Mouse (Mus musculus) small intestine, adult 2 months (tissue): ENCODE data around the gene Vstm2l. TPM values are rescaled to one million over a fixed set of nuclear protein-coding genes. Genes with fewer than 3 reads are reported as not detected.

Experiments
- H3K27ac ChIP-seq: fragments of 200-500 bp; 2 replicates; pipeline ENCODE4 v1.5.1; 2012; ENCODE audit warnings: low read depth, low read length, control low read depth, inconsistent platforms; ENCODE audit not compliant: insufficient read depth
- H3K27me3 ChIP-seq: fragments of 200-500 bp; 2 replicates; pipeline ENCODE4 v1.6.1; 2012; ENCODE audit warnings: mild to moderate bottlenecking, moderate library complexity, low read length, inconsistent platforms; ENCODE audit not compliant: control insufficient read depth, insufficient read depth
- H3K36me3 ChIP-seq: fragments of 200-500 bp; 2 replicates; pipeline ENCODE4 v1.6.1; 2012; ENCODE audit warnings: mild to moderate bottlenecking, low read length, control low read depth, inconsistent platforms; ENCODE audit not compliant: control insufficient read depth, insufficient read depth
- H3K4me1 ChIP-seq: fragments of 200-500 bp; 2 replicates; pipeline ENCODE4 v1.6.1; 2012; ENCODE audit warnings: low read length, inconsistent platforms, mixed read lengths; ENCODE audit not compliant: control insufficient read depth, insufficient read depth, insufficient read length
- H3K4me3 ChIP-seq: fragments of 200-500 bp; 2 replicates; pipeline ENCODE4 v1.5.1; 2012; ENCODE audit warnings: low read depth, mild to moderate bottlenecking, control low read depth, inconsistent platforms, low read length, moderate library complexity
- CTCF ChIP-seq: fragments of 200-500 bp; IDR thresholded peaks from 2 replicates; pipeline ENCODE4 v1.5.1; 2012; ENCODE audit warnings: low read depth, mild to moderate bottlenecking, control low read depth, inconsistent platforms, low read length, moderate library complexity, mixed read lengths; ENCODE audit not compliant: insufficient replicate concordance, insufficient read length; ENCODE audit errors: extremely low read depth
- POLR2A ChIP-seq: fragments of 200-500 bp; IDR thresholded peaks from 2 replicates; pipeline ENCODE4 v1.6.1; 2012; ENCODE audit warnings: low read depth, mild to moderate bottlenecking, control low read depth, inconsistent platforms, low read length, moderate library complexity
- WGBS: fragments of 180-500 bp; shearing (Covaris S2); methylation state at CpG from one replicate; pipeline ENCODE4 v1.1.7; 2018; 5-methylcytosine and 5-hydroxymethylcytosine counted together
- polyA plus RNA-seq: library from polyadenylated mRNA; depleted of rRNA; stranded (reverse); fragments of >200 nt; gene quantifications from 2 replicates; pipeline ENCODE4 v1.2.3, GENCODE M21; 2012

Vstm2l gene
- polyA plus RNA-seq, 1 experiment = 4.6 TPM

DNA sequence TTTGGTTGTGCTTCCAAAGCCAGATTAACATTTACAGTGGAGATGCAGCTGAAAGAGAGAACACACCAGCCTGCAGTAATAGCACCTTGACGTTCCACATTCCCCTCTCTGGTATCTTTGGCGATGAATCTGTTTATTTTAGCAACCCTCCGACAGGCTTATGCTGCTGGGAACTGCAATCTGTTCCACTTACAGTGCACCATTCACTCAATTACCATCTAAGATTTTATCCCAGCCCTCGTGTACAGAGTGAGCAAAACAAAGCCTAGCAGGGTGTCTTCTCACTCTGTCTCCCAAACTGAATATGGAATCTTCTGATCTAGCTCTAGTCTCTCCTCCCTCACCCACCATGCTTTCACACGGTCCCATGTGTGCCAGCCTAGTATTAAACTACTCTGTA lies 36.5 kb upstream of the Vstm2l start:
- TF ChIP-seq CTCF = no peak
- no peak for TF ChIP-seq POLR2A
- 65% methylated on average over 5 of the region's 5 CpGs for WGBS
- Histone ChIP-seq H3K27ac (no peak overlapping the region), H3K27me3 (no peaks in the 10 kb centered on the region), H3K4me1 (no peaks in the 10 kb centered on the region), H3K36me3 (no peaks in the 10 kb centered on the region), H3K4me3 (no peak overlapping the region)

DNA sequence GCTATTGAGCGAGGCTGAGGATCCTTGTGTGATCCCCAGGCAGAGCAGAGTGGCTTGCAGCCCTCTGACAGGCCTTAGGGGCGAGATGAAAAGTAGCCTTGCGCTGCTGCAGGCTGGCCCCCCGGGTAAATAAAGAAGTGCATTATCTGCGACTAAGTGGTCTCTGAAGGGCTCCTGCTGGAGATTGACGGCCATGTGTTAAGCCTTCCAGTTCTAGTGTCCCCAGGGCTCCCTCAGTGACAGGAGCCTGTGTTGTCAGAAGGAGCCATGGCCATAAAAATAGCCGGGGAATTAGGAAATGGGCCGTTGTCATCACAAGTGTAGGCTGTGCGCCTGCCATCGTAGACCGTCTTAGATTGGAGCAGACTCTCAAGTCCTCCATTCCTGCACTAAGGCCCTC lies 32.5 kb upstream of the Vstm2l start:
- Histone ChIP-seq H3K4me3 (no peak overlapping the region), H3K4me1 (no peaks in the 10 kb centered on the region), H3K36me3 (peaks cover 15% of the 10 kb centered on the region; the same call in 1 of the 2 replicates), H3K27ac (no peak overlapping the region), H3K27me3 (no peaks in the 10 kb centered on the region)
- 61% methylated on average over 11 of the region's 11 CpGs for WGBS
- TF ChIP-seq CTCF (no peak), POLR2A (no peak)

DNA sequence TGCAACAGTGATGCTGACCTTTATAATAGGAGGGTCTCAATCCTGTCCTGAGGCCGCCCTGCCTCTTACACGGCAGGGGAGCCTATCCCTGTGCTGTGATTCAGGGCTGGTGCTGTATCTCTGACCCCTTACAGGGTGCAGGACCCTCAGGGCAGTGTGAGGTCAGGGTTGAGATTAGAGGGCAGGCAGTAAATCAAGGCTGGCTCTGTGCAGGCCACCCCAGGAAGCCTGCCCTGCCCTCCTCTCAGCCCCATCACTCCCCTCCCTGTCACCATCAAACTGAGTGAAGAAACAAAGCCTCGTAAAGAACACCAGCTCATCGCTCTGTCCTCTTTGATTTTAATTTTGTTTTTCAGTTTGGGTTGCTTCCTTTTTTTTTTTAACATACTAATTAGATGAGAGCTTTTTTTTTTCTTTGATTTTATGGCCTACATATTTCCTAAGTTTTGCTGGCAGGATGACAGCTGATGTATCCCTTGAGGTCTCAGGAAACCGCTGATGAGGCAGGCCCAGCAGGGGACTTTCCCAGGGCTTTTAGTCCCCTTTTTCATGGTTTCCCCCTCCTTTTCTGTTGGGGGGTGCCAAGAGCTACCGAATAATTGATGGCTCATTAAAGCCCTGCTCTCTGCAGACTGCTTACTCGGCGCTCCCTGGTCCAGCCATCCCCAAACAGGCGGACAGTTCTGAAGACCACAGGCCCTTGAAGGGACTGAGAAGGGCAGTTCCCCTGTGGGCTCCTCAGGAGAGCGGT lies 27.0 kb upstream of the Vstm2l start:
- H3K27me3 ChIP-seq = no peaks in the 10 kb centered on the region
- WGBS = 69% methylated on average over 10 of the region's 10 CpGs
- H3K36me3 ChIP-seq = peaks cover 17% of the 10 kb centered on the region; the same call in 1 of the 2 replicates
- H3K4me3 ChIP-seq = no peak overlapping the region
- no peak overlapping the region for H3K27ac ChIP-seq
- no peaks in the 10 kb centered on the region for H3K4me1 ChIP-seq
- TF ChIP-seq CTCF (no peak), POLR2A (no peak)

DNA sequence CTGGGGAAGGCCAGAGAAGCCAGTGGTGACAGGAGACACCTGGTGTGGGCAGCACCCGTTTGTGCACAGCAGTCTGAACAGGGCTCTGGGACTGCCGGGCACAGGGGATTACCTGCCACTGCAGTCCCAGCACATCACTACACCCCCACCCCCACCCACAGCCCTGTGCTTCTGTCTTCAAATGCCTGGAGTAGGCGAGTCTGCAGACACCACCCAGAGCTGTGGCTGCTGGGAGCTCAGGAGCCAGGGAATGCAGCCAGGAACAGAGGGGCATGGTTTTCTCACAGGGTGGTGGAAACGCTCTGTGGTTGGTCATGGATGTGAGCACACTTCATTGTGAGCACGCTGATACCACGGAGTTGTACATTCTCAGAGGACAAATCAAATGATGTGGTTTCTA lies 23.3 kb upstream of the Vstm2l start:
- WGBS = 76% methylated on average over 6 of the region's 6 CpGs
- H3K27me3 ChIP-seq = no peaks in the 10 kb centered on the region
- TF ChIP-seq CTCF (no peak), POLR2A (no peak)
- H3K4me3 ChIP-seq = no peak overlapping the region
- no peaks in the 10 kb centered on the region for H3K4me1 ChIP-seq
- H3K36me3 ChIP-seq = peaks cover 4% of the 10 kb centered on the region; the same call in 1 of the 2 replicates
- H3K27ac ChIP-seq = no peak overlapping the region

GRCm38 (mm10) chr2:157897131-157897530 lies 17.3 kb upstream of the Vstm2l start:
- no peak overlapping the region for H3K4me3 ChIP-seq
- no peaks in the 10 kb centered on the region for H3K27me3 ChIP-seq
- no peak for TF ChIP-seq POLR2A
- no peak for TF ChIP-seq CTCF
- 73% methylated on average over 4 of the region's 4 CpGs for WGBS
- H3K4me1 ChIP-seq = no peaks in the 10 kb centered on the region
- H3K27ac ChIP-seq = no peak overlapping the region
- H3K36me3 ChIP-seq = no peaks in the 10 kb centered on the region

- H3K36me3 ChIP-seq = no peaks in the 10 kb centered on the region
- H3K27ac ChIP-seq = no peak overlapping the region
- no peak for TF ChIP-seq POLR2A
- TF ChIP-seq CTCF = no peak
- WGBS = 2% methylated on average over 16 of the region's 16 CpGs
- H3K4me1 ChIP-seq = peaks cover 5% of the 10 kb centered on the region; the same call in 1 of the 2 replicates
- peaks cover 13% of the 10 kb centered on the region for H3K27me3 ChIP-seq
- no peak overlapping the region for H3K4me3 ChIP-seq
These were observed 1.2 kb upstream of the Vstm2l start for GRCm38 (mm10) chr2:157913204-157913636.

DNA sequence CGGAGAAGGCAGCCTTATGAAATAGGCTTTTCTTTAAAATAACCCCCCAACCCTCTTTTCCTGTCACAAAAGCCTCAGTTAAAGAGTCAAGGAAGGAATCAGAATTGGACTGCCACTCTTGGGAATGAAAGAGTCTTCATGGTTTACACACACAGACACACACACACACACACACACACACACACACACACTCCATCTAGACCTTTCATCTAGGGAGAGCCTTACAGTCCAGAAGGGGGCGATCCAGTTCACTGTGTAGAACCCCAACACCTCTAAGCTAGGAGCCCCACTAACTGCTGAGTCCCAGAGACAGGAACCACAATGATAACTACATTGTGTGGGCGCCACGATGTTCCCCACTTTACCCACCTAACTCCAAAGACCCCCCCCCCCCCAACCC lies 748 bp upstream of the Vstm2l start:
- H3K4me1 ChIP-seq = peaks cover under 1% of the 10 kb centered on the region; the same call in 1 of the 2 replicates
- WGBS = 7% methylated on average over 4 of the region's 4 CpGs
- H3K27me3 ChIP-seq = peaks cover 13% of the 10 kb centered on the region
- no peak overlapping the region for H3K27ac ChIP-seq
- H3K4me3 ChIP-seq = no peak overlapping the region
- H3K36me3 ChIP-seq = no peaks in the 10 kb centered on the region
- no peak for TF ChIP-seq CTCF
- no peak for TF ChIP-seq POLR2A
